Mouse (Mus musculus) embryonic fibroblast, embryonic 13.5 days (primary cell): ENCODE results near the gene Ppat.

ENCODE experiments used
- CTCF ChIP-seq: IDR thresholded peaks from 2 replicates; pipeline ENCODE4 v1.5.1; 2011; ENCODE audit warnings: mild to moderate bottlenecking, control low read depth, low read length, moderate library complexity, borderline replicate concordance; ENCODE audit not compliant: insufficient read depth
- POLR2A ChIP-seq: IDR thresholded peaks from 2 replicates; pipeline ENCODE4 v1.6.1; 2011; ENCODE audit warnings: low read depth, mild to moderate bottlenecking, control low read depth, low read length, moderate library complexity

GRCm38 (mm10) chr5:76876106-76876758 lies 75.1 kb downstream of the Ppat start:
- TF ChIP-seq CTCF (no peak), POLR2A (no peak)
